Mouse (Mus musculus) liver, adult 2 months (tissue): ENCODE results near the gene Ldb1.

Source experiments
- CTCF ChIP-seq: fragments of 200-500 bp; IDR thresholded peaks from 2 replicates; pipeline ENCODE4 v1.5.1; 2011; ENCODE audit warnings: low read depth, low read length, control low read depth
- POLR2A ChIP-seq: fragments of 200-500 bp; IDR thresholded peaks from 2 replicates; pipeline ENCODE4 v1.6.1; 2011; ENCODE audit warnings: low read length, control low read depth; ENCODE audit not compliant: insufficient read depth; ENCODE audit errors: extremely low read depth

DNA sequence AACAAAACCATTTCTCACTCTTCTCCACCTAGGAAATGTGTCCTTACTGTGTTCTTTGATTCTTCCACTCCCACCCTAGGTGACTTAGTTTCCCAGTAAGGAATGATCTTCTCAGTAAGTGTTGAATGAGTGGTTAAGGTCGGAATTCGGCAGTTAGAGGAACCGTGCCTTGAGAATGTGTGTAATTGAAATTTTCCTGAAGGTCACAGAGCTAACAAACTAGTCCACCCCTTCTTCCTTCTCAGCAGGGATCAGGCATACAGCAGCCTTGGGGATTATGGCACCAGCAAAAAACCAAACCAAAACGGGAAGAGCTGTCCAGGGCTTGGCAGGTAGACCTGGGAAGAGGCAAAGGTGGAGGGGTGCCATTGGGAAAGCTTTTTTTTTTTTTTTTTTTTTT, 4.1 kb upstream of the Ldb1 start:
- TF ChIP-seq CTCF: no peak
- TF ChIP-seq POLR2A: no peak
